In the genomic region with DNA sequence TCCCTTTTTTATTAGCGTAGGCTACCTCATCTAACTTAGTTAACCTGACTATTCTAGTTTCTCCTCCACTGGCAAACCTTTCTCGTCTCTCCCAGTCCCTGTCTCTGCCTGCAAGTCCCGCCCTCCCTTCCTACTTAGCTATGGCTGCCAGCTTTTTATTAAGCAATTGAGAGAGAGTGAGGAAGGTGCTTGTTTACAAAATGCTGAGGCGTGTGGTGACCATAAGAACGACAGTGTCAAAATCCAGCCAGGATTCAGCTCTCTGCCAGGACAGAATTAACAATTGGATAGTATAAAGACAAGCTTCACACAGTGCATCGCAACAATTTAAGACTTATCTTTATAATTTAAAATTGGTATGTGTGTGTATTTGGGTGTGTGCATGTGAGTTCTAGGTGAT, we compare ENCODE assay signal across 18 mouse cellular contexts. TPM values are rescaled to one million over a fixed set of nuclear protein-coding genes. Genes with fewer than 3 reads are reported as not detected.
"Had no signal": no experiment of that assay in that cellular context is flagged by ENCODE, and none has a peak within 500 bp of the region (broad histone marks: within the 10 kb centered on the region; RNA-seq: fewer than 3 reads in every experiment).

No protein-coding gene starts in this region.

- DNase-seq: liver; lung, embryonic 14.5 days; lung, postnatal 14 days; retina, postnatal 1 day; right cerebral cortex, postnatal 14 days; thymus, adult 2 months; thymus, postnatal 25 days; thymus, postnatal 4 days had no signal

- H3K27ac ChIP-seq: liver, embryonic 12.5 days; liver, embryonic 14.5 days; macrophage; midbrain, embryonic 13.5 days; midbrain, embryonic 15.5 days; neural tube, embryonic 13.5 days; neural tube, embryonic 15.5 days; stomach, embryonic 15.5 days; stomach, postnatal 0 days had no signal

- H3K9me3 ChIP-seq: liver, embryonic 12.5 days; megakaryocyte, embryonic 14.5 days; midbrain, embryonic 13.5 days; midbrain, embryonic 15.5 days; neural tube, embryonic 15.5 days; stomach, embryonic 15.5 days had no signal

- H3K4me3 ChIP-seq: liver, embryonic 12.5 days; megakaryocyte, embryonic 14.5 days; midbrain, embryonic 13.5 days; midbrain, embryonic 15.5 days; neural tube, embryonic 13.5 days; neural tube, embryonic 15.5 days; stomach, embryonic 15.5 days had no signal

- H3K27me3 ChIP-seq: liver, embryonic 12.5 days; megakaryocyte, embryonic 14.5 days; midbrain, embryonic 13.5 days; midbrain, embryonic 15.5 days; neural tube, embryonic 13.5 days; neural tube, embryonic 15.5 days; stomach, embryonic 15.5 days had no signal

- H3K4me1 ChIP-seq: midbrain, embryonic 15.5 days had no signal

- H3K4me2 ChIP-seq: liver, embryonic 12.5 days; lung, embryonic 14.5 days; midbrain, embryonic 13.5 days; midbrain, embryonic 15.5 days; neural tube, embryonic 13.5 days; neural tube, embryonic 15.5 days; stomach, embryonic 15.5 days had no signal

- H3K36me3 ChIP-seq: midbrain, embryonic 15.5 days; neural tube, embryonic 15.5 days had no signal

- H3K9ac ChIP-seq: liver, embryonic 12.5 days; liver, embryonic 14.5 days; lung, embryonic 14.5 days; midbrain, embryonic 13.5 days; midbrain, embryonic 15.5 days; neural tube, embryonic 13.5 days; neural tube, embryonic 15.5 days; stomach, embryonic 15.5 days had no signal

- ATAC-seq: liver, embryonic 12.5 days; midbrain, embryonic 13.5 days; midbrain, embryonic 15.5 days had no signal

RNA-seq across cellular contexts. Expression of a gene that starts 59.0 kb away (rescaled TPM):
- polyA plus RNA-seq: macrophage had no signal
